Mouse (Mus musculus): Measurements from ENCODE around the gene Fam78b.

Fam78b gene

DNA sequence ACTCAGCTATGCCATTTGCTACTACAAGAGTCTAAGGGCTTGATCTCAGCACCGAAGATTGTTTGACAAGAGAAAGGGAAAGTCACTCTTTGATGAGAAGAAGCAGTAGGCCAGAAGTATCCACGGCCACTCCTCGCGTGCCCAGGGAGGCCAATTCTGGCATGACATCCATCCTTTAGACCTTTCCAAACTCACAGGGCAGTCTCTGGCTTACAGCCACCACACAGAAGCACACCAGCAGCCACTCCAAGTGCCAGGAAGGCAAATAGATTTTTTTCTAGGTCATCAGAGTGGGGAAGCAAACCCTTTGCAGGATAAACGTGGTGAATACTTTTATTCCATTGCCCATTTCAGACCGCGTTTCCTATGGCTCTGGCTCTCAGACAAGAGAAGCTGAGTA is 97.5 kb downstream of the Fam78b start:
- DNase-seq, result no peak

DNA sequence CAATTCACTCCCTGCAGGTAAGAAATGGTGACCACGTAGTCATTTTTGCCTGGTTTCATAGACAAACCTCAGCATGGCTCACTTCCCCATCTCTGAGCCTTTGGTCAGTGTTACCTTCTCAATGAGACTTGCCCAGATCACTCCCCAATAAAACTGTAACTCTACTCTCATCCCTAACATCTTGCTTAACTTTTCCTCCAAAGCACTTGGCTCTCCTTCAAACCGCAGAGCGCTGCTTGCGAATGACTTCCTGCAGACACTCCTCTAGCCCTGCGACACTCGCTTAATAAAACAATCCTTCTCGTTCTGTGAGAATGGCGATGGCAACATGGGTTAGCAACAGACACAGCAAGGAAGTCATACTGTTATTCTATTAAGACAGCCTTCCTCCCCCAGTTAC is 100.8 kb downstream of the Fam78b start:
- DNase-seq, result no peak

DNA sequence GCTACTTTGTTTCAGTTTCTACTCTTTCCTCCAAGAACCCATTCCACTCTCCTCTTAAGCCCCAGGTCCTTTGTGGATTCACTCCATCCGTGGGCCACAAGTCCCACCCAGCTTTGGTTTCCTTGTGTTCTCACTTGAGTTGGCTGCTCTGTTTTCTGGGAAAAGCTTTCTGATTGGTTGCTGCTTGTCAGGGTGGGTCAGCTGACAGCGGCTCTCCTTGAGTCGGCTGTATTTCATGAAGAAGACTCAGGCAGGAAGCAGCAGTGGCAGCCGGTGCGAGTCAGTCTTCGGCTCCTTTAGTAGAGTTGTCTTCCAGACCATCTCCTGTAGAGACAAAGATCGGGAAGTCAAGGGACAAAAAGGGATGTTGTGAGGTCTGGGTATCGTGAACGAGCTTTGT is 101.3 kb downstream of the Fam78b start:
- no peak for DNase-seq

DNA sequence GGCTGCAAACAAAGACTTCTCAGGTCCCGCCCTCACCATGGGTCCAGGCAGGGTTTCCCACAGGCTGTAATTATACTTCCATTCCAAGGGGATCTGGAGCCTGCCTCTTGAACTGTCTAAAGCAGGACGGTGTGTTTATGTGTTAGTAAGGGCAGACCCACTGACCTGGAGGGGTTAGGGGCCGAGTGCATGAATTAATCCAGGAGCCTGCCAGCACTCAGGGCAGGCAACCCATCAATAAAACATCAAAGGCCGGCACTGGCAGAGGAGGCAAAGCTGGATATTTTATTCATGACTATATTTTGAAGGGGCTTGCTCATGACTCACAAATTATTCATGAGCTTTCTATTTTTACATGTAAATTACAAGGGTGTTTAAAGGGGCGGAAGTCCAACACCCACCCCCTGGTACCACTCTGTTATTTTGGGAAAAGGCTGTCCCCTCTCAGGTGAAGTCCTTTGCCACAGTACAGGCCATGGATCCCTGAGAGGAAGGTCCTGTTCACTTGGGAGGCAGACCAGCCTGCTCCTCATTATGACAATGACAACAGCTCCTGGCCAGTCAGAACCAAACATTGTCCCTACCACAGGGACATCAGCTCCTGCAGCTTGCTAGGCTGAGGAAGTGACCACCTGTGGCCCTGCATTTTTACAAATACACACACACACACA is 103.9 kb downstream of the Fam78b start:
- DNase-seq, result no peak

DNA sequence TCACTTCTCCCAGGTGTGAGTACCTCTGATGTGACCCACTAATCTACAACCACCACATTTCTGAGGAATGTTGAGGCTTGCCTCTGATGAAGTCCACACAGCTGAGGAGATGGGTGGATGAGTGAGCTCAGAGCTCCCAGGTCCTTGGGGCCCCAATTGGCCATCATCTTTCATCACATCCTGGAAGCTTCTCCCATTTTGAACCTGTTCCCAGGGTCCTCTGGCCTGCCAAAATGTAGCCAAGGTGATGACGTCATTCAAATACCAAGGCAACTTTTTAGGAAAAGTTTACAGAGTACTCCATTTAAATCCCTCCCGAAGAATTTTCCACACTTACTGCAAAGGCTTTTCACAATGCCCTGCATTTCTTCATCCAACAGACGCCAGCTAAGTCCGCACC is 104.7 kb downstream of the Fam78b start:
- DNase-seq, result no peak

DNA sequence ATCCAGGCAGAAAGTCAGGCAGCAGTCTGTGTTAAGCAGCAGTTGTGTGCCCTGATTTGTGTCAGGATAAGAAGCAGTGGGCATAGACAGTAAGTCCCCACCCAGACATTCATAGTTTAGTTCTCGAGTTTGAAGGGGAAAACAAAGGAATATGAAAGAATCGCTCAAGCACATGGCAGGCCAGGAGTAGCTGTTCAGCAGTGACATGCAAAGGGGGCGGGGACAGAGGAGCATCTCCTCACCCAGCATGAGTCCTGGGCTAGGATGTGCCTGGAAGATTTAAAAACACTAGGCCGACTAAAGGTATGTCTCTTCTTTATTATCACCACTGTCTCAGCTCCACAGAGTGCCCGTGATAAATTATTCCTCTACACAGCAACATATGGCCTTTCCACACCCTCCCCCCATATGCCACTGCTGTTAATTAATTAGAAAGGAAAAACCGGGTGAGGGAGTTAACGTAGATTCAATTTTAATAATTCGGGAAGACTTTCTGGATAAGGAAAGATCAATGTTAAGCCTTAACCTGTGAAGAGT is 107.8 kb downstream of the Fam78b start:
- DNase-seq, result no peak

DNA sequence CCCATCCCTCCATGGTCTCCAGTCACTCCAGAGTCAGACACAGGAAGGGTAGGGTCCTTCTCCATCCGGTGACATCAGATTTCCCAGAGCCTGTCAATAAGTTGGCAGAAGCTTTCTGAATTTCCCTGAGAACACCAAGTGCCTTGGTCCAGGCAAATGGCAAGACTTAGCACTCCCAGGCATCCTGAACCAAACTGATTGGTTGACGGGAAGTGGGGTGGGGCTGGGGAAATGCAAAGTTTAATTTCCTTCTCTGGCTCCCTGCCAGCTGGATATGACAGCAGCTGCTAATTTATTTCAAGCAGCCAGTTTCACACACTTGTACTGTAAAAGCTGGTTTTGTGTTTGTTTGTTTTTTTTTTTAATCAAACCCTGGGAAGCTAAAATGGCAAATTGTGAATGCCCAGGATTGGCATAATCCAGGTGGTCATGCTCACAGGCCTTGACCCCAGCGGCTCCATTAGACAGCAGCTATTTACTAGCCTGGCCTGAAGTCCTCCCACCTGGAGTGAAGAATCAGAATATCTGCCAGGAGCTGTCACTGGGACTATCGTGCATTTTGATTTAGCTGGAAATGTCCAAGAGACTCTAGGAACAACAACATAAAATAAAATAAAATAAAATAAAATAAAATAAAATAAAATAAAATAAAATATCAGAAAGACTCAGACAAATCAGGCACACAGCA is 113.3 kb downstream of the Fam78b start:
- no peak for DNase-seq

DNA sequence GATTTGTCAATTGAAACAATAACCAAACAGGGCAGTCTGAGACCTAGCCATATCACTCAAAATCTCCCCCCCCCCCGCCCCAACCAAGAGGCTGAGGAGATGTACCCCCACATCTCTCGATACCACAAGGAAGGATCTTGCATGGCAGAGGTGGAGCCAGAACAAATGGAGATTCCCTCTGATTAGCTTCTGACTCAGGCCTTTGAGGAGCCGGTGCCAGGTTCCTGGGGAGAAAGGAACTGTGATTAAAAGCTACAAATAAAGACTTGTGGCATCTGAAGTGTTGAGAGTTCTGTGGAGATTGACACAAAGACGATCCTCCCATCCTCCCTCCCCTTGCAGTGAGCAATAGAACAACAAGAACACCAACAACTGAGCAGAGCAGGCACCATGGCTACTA is 113.9 kb downstream of the Fam78b start:
- DNase-seq, result no peak

DNA sequence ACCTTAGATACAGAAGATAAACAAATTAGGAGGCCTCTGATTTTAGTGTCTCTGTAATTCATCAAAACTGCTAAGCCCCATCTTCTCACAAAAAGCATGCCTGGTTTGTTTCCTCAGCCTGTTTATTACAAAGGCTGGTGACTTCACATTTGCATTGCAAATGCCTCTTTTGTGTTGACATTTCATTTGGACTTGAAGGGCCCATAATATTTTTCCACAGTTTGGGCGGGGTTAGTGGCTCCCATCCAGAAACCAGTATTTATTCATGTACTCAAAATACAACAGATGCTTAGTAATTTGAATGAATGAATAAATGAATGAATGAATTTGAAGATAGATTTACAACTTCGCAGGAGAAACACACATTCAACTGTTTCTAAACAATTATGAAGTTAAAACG is 115.5 kb downstream of the Fam78b start:
- DNase-seq, result no peak

DNA sequence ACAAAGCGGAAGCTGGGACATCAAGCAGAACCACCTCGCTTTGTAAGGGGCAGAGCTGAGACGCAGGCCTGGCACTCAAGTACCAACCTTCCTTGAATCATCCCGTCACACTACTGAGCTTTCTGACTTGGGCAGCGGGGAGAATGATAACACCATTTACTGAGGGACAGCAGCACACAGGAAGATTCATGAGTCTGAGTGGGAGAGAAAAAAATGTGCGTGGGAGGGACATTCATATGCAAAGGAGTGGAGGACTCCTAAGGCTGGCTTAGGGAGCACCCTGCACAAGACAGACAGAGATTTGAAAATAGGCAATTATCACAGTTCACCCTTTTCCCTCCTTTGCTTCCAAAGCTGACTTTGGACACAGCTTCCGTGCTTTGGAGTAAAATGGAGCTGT is 117.8 kb downstream of the Fam78b start:
- no peak for DNase-seq

DNA sequence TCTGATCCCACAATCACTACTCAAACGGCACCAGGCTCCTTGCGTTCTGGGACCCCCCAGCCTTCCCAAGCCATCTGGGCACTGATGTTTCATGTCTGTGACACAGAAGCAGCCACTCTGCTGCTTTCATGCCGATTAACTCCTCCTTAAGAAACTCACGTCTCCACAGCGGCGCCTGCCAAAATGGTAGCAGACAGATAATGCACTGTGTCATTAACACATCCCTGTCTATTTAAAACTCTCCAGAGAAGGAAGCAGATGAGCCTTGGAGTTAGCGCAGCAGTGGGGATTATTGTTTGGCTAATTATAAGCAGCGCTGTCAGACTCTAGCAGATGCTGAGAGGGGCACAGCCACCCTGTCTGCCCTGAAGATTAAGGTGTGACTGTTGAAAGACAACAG is 118.2 kb downstream of the Fam78b start:
- DNase-seq, result no peak

DNA sequence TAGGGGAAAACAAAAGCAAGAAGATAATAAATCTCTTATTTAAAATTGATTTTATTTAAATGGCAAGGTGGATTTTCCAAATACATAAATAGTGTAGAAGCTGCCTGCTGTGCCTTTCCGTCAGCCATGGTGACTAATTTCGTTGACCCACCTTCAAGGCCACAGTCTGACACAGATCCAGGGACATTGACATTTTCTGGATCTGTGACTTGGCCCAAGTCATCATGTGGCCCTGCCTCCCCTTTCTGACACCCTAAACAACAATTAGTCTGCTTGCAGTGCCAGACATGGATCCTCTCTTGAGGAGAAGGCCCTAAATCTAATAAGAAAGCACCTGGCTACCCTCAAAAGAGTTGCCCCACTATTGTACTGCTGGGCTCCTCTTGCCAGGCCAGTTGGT is 121.2 kb downstream of the Fam78b start:
- DNase-seq, result no peak

DNA sequence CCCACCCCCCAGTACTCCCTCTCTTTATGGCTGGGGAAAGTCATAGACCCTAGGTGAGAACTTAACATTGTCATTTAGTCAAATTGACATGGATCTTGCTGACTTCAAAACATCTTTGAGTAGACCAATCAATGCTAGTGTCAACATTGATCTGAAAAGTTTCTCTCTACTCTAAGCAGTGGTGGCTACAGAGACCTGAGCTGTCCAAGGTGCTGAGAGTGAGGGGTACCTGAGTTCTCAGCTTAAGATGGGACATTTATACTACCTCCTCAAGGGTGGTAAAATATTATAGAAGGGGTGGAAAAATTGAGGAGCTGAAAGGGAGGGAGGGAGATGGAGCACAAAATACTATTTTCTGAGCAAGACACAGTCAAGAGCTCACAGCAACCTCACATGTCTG is 122.3 kb downstream of the Fam78b start:
- peak; percentile 59 for DNase-seq

DNA sequence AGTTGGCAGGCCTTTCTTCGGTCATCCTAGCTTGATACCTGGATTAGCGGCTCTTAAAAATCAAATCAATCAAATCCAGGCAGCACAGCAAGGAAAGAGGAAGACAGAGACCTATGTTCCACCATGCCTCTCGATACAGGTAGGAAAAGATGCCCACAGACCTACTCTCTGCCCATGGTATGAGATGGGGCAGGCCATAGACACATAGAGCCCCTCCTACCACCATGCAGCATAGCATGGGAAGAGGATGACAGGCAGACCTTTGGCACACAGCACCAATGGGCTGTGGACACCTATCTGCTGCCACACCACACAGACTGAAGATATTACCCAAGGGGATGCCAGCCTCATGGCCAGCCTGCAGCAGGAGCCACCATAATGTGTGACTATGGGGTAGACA is 124.7 kb downstream of the Fam78b start:
- DNase-seq, result no peak

DNA sequence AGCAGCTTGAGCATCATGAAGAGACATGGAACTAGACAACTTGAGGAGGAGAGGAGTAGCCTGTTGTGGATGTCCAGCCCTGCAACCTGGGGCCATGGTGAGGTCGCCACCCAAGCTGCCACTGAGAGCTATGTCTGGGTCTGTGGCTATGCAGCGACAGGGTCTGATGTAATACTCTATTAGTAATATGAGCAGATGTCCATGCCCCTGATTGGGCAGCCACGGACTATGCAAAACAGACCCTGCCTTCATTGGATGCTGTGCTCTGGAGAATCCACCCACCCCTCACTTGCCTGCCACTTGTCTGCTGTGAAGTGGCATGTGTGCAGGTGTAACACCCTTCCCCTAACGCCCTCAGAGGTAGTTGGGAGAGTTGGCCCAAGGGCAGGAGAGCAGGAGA is 125.1 kb downstream of the Fam78b start:
- no peak for DNase-seq

DNA sequence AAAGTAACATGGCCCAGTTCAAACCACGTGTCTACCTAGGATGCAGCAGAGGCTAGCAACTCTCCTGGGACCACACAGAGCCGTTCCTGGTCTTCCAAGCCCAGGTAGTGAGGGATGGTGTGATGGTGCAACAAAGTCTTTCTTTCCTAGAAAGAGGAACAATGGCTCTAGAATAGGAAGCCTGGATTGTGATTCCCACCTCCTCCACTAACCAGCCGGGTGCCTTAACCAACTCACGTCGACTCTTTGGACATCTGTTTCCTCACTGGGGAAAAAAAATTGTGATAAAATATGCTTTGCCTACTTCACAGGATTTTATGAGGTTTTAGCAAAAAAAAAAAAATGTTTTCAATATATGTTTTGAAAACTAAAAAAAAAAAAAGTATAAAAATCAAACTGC is 134.5 kb downstream of the Fam78b start:
- no peak for DNase-seq
